Mouse (Mus musculus) CH12.LX (cell line): ENCODE measurements at regions not wholly inside any gene's neighbourhood (a gene's known extent, or its start where the extent isn't known, plus 50 kb on each side); places are given as distances from the start of the nearest gene placed in this dataset.

ENCODE experiments used
- DNase-seq: peaks from one replicate; pipeline ENCODE4 v3.0.0-alpha.2; 2013; ENCODE audit errors: extremely low read depth
- H3K27ac ChIP-seq: 2 replicates; pipeline ENCODE4 v1.5.1; 2012; ENCODE audit warnings: low read depth, mild to moderate bottlenecking, control low read depth, moderate library complexity; ENCODE audit not compliant: insufficient read depth
- H3K27me3 ChIP-seq: replicated peaks from 2 replicates; pipeline ENCODE3; 2012; ENCODE audit warnings: inconsistent platforms
- H3K36me3 ChIP-seq, 2 experiments: replicated peaks in 1 of 2; 2 replicates each; pipeline versions ENCODE3 to v1.6.1; 2012; ENCODE audit warnings: inconsistent platforms in 1 of 2, low read length in 1 of 2, mild to moderate bottlenecking in 1 of 2, mixed read lengths in 1 of 2, moderate library complexity in 1 of 2; ENCODE audit not compliant: control insufficient read depth in 1 of 2, insufficient read depth in 1 of 2
- H3K4me1 ChIP-seq, 2 experiments: 2 replicates each; pipeline ENCODE4 v1.6.1; 2012; ENCODE audit warnings: inconsistent platforms in 1 of 2, moderate library complexity in 1 of 2; ENCODE audit not compliant: insufficient read depth in 2 of 2, control insufficient read depth in 1 of 2
- H3K4me2 ChIP-seq: 2 replicates; pipeline ENCODE4 v1.6.1; 2012; ENCODE audit warnings: low read depth, mild to moderate bottlenecking, control low read depth; ENCODE audit not compliant: poor library complexity, insufficient read depth, severe bottlenecking
- H3K4me3 ChIP-seq, 3 experiments: fragments of 150-350 bp in 1 of 3; sonication (generic) in 1 of 3; replicated peaks in 1 of 3; 2 replicates each; pipeline versions ENCODE3 to v1.5.1; 2011 to 2012; ENCODE audit warnings: low read depth in 2 of 3, low read length in 2 of 3, mild to moderate bottlenecking in 2 of 3, moderate library complexity in 2 of 3, control low read depth in 1 of 3, improper control_type of control experiment in 1 of 3, inconsistent platforms in 1 of 3, mixed read lengths in 1 of 3; ENCODE audit not compliant: poor library complexity in 1 of 3
- H3K79me2 ChIP-seq: replicated peaks from 2 replicates; pipeline ENCODE4 v1.6.1; 2012; ENCODE audit warnings: mild to moderate bottlenecking, moderate library complexity; ENCODE audit not compliant: control insufficient read depth, poor library complexity, insufficient read depth, severe bottlenecking; ENCODE audit errors: extremely low read depth
- H3K9ac ChIP-seq: 2 replicates; pipeline ENCODE4 v1.6.1; 2012; ENCODE audit warnings: low read depth, mild to moderate bottlenecking, control low read depth, moderate library complexity; ENCODE audit not compliant: insufficient read depth
- H3K9me3 ChIP-seq: replicated peaks from 2 replicates; pipeline ENCODE3; 2012; ENCODE audit warnings: low read length, inconsistent platforms, mixed read lengths
- BHLHE40 ChIP-seq: IDR thresholded peaks from 2 replicates; pipeline ENCODE4 v1.6.1; 2011; ENCODE audit warnings: mild to moderate bottlenecking, low read depth, low read length, improper control_type of control experiment
- CHD1 ChIP-seq: IDR thresholded peaks from 2 replicates; pipeline ENCODE4 v1.6.1; 2012; ENCODE audit warnings: low read depth, low read length, improper control_type of control experiment, inconsistent platforms
- CHD2 ChIP-seq: IDR thresholded peaks from 2 replicates; pipeline ENCODE4 v1.6.1; 2011; ENCODE audit warnings: low read length, improper control_type of control experiment
- E2F4 ChIP-seq: IDR thresholded peaks from 2 replicates; pipeline ENCODE4 v1.6.1; 2011; ENCODE audit warnings: low read depth, low read length, improper control_type of control experiment; ENCODE audit not compliant: insufficient replicate concordance
- ELF1 ChIP-seq: IDR thresholded peaks from 2 replicates; pipeline ENCODE4 v1.6.1; 2014; ENCODE audit warnings: low read depth, mild to moderate bottlenecking, inconsistent platforms, low read length, improper control_type of control experiment
- EP300 ChIP-seq: IDR thresholded peaks from 2 replicates; pipeline ENCODE4 v1.6.1; 2011; ENCODE audit warnings: low read length, improper control_type of control experiment
- ETS1 ChIP-seq: conservative IDR thresholded peaks from 2 replicates; pipeline ENCODE4 v1.6.1; 2012; ENCODE audit warnings: low read depth, mild to moderate bottlenecking, inconsistent platforms, low read length, improper control_type of control experiment, moderate library complexity
- GABPA ChIP-seq: IDR thresholded peaks from 2 replicates; pipeline ENCODE4 v1.6.1; 2012; ENCODE audit warnings: low read depth, low read length, improper control_type of control experiment, inconsistent platforms; ENCODE audit not compliant: insufficient replicate concordance
- HCFC1 ChIP-seq: IDR thresholded peaks from 2 replicates; pipeline ENCODE4 v1.6.1; 2012; ENCODE audit warnings: low read depth, mild to moderate bottlenecking, inconsistent platforms, low read length, improper control_type of control experiment
- IRF4 ChIP-seq: IDR thresholded peaks from 2 replicates; pipeline ENCODE4 v1.6.1; 2014; ENCODE audit warnings: low read depth, mild to moderate bottlenecking, inconsistent platforms, low read length, improper control_type of control experiment
- JUN ChIP-seq: IDR thresholded peaks from 2 replicates; pipeline ENCODE4 v1.6.1; 2011; ENCODE audit warnings: low read depth, mild to moderate bottlenecking, low read length, improper control_type of control experiment, moderate library complexity; ENCODE audit not compliant: insufficient read depth
- MAFK ChIP-seq: IDR thresholded peaks from 2 replicates; pipeline ENCODE4 v1.6.1; 2011; ENCODE audit warnings: low read length, improper control_type of control experiment; ENCODE audit not compliant: insufficient replicate concordance
- MAX ChIP-seq: IDR thresholded peaks from 2 replicates; pipeline ENCODE4 v1.6.1; 2011; ENCODE audit warnings: low read length, improper control_type of control experiment
- MAZ ChIP-seq: IDR thresholded peaks from 2 replicates; pipeline ENCODE4 v1.6.1; 2012; ENCODE audit warnings: low read depth, mild to moderate bottlenecking, inconsistent platforms, low read length, improper control_type of control experiment, moderate library complexity
- MEF2A ChIP-seq: IDR thresholded peaks from 2 replicates; pipeline ENCODE4 v1.6.1; 2014; ENCODE audit warnings: low read depth, mild to moderate bottlenecking, inconsistent platforms, low read length, improper control_type of control experiment, borderline replicate concordance
- MXI1 ChIP-seq: IDR thresholded peaks from 2 replicates; pipeline ENCODE4 v1.6.1; 2011; ENCODE audit warnings: mild to moderate bottlenecking, low read depth, low read length, improper control_type of control experiment
- NELFE ChIP-seq: IDR thresholded peaks from 2 replicates; pipeline ENCODE4 v1.6.1; 2011; ENCODE audit warnings: low read depth, low read length, improper control_type of control experiment
- PAX5 ChIP-seq: IDR thresholded peaks from 2 replicates; pipeline ENCODE4 v1.6.1; 2012; ENCODE audit warnings: low read length, inconsistent platforms, mixed read lengths
- POLR2AphosphoS2 ChIP-seq: IDR thresholded peaks from 2 replicates; pipeline ENCODE4 v1.6.1; 2011; ENCODE audit warnings: low read depth, low read length, improper control_type of control experiment
- RAD21 ChIP-seq: IDR thresholded peaks from 2 replicates; pipeline ENCODE4 v1.6.1; 2011; ENCODE audit warnings: low read depth, mild to moderate bottlenecking, low read length, improper control_type of control experiment, moderate library complexity
- RCOR1 ChIP-seq: conservative IDR thresholded peaks from 2 replicates; pipeline ENCODE4 v1.6.1; 2012; ENCODE audit warnings: low read depth, mild to moderate bottlenecking, inconsistent platforms, low read length, improper control_type of control experiment
- SIN3A ChIP-seq: IDR thresholded peaks from 2 replicates; pipeline ENCODE4 v1.6.1; 2012; ENCODE audit warnings: low read length, improper control_type of control experiment, inconsistent platforms
- SMC3 ChIP-seq: IDR thresholded peaks from 2 replicates; pipeline ENCODE4 v1.6.1; 2011; ENCODE audit warnings: low read depth, low read length, improper control_type of control experiment
- TBP ChIP-seq: conservative IDR thresholded peaks from 2 replicates; pipeline ENCODE4 v1.6.1; 2011; ENCODE audit warnings: low read depth, low read length, improper control_type of control experiment
- UBTF ChIP-seq: IDR thresholded peaks from 2 replicates; pipeline ENCODE4 v1.6.1; 2012; ENCODE audit warnings: low read depth, mild to moderate bottlenecking, inconsistent platforms, low read length, improper control_type of control experiment, moderate library complexity
- USF1 ChIP-seq: IDR thresholded peaks from 2 replicates; pipeline ENCODE4 v1.6.1; 2014; ENCODE audit warnings: low read depth, mild to moderate bottlenecking, inconsistent platforms, low read length, improper control_type of control experiment
- ZC3H11A ChIP-seq: IDR thresholded peaks from 2 replicates; pipeline ENCODE4 v1.6.1; 2012; ENCODE audit warnings: low read depth, mild to moderate bottlenecking, inconsistent platforms, low read length, improper control_type of control experiment
- ZMIZ1 ChIP-seq: IDR thresholded peaks from 2 replicates; pipeline ENCODE4 v1.6.1; 2012; ENCODE audit warnings: low read depth, mild to moderate bottlenecking, inconsistent platforms, low read length, improper control_type of control experiment
- ZNF384 ChIP-seq: IDR thresholded peaks from 2 replicates; pipeline ENCODE4 v1.6.1; 2012; ENCODE audit warnings: low read depth, low read length, improper control_type of control experiment, inconsistent platforms
- dilution Hi-C: fragments of 300-500 bp; cut with MboI; formaldehyde crosslinking; loops from 2 replicates; pipeline ENCODE4 v1.14.3; 2020; ENCODE audit warnings: low sequenced_read_pairs; ENCODE audit not compliant: extremely low pct_unique_long_range_greater_than_20kb, extremely low pct_ligation_motif_present
- in situ Hi-C: fragments of 300-500 bp; cut with MboI; formaldehyde crosslinking; loops from 3 replicates; pipeline ENCODE4 v1.14.3; 2019; ENCODE audit warnings: low sequenced_read_pairs, low pct_ligation_motif_present, low pct_unique_long_range_greater_than_20kb, mixed read lengths

DNA sequence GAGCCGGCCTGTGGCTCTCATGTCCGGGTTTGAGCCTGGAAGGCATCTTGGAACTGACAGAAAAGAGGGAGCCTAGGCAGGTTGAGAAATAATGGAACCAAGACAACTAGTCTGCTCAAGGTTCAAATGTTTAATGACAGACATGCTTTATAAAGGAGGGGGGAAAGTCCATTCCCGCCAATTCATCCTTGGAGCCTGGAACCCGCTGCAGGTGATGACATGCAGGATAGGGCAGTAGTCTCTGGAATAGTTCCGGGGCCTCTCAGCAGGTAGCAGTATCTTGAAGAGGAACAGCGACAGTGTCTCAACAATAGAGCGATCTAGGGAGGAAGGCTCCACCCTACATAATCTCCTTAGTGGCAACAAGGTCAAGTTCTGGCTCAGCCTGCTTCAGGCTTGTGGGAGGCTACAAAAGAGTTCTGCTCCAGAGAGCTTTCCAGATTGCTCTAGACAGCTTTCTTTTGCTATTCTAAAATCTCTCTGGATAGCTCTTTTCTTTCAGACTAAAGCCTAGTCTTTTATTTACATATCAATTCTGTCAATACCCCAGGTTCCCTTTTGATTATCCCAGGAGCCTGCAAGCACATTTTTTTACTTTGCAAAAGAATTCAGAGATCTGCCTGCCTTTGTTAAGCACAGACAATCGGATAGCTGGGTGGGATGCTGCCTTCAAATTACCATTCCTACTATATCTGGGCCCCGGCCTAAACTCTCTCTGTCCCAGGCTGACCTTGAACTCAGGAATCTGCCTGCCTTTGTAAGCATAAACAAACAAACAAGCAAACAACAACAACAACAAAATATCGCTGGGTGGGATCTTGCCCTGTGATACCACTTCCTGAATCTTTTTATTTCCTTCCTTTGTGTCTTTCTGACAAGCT lies 76.8 kb upstream of the Ddhd1 start:
- H3K79me2 ChIP-seq, result no peaks in the 10 kb centered on the region
- dilution Hi-C loops (no loop called here), in situ Hi-C loops (no loop called here)
- H3K36me3 ChIP-seq, result no peaks in the 10 kb centered on the region
- H3K4me1 ChIP-seq, result no peaks in the 10 kb centered on the region
- no peaks in the 10 kb centered on the region for H3K9me3 ChIP-seq
- H3K9ac ChIP-seq, result no peak overlapping the region
- no peak overlapping the region for H3K27ac ChIP-seq
- TF ChIP-seq ZC3H11A (no peak), MAFK (no peak), CHD2 (no peak), UBTF (no peak), NELFE (no peak), JUN (no peak), POLR2AphosphoS2 (no peak), MAX (no peak), MAZ (no peak), ELF1 (no peak), PAX5 (no peak), IRF4 (no peak), HCFC1 (no peak), SMC3 (no peak), ZNF384 (no peak), TBP (no peak), GABPA (no peak), CHD1 (no peak), SIN3A (no peak)
- no peaks in the 10 kb centered on the region for H3K27me3 ChIP-seq
- H3K4me3 ChIP-seq, result no peak overlapping the region
- DNase-seq, result no peak
- no peak overlapping the region for H3K4me2 ChIP-seq

DNA sequence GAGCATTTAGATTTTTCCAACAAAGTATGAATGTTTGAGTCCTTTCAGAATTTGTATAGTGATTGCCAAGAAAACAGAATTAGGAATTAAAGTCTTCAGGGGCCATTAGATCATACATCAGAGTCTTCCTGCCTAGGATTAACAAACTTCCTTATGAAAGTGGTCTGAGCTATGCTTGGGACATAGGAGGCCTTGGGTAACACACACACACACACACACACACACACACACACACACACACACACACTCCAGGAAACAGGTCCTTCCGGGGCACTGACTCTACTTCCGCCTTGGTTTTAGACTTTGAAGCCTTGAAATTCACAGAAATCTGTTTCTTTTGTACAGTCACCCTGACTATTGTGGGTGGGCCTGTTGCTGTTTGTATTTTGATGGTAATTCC lies 80.0 kb upstream of the Ddhd1 start:
- Histone ChIP-seq H3K9me3 (no peaks in the 10 kb centered on the region), H3K4me1 (no peaks in the 10 kb centered on the region), H3K4me2 (no peak overlapping the region), H3K27ac (no peak overlapping the region), H3K36me3 (no peaks in the 10 kb centered on the region), H3K27me3 (no peaks in the 10 kb centered on the region), H3K79me2 (no peaks in the 10 kb centered on the region), H3K4me3 (no peak overlapping the region), H3K9ac (no peak overlapping the region)
- no peak for DNase-seq
- in situ Hi-C loops (no loop called here), dilution Hi-C loops (no loop called here)
- TF ChIP-seq ETS1 (no peak), ZMIZ1 (no peak), RCOR1 (no peak), IRF4 (no peak), E2F4 (no peak), EP300 (no peak), BHLHE40 (no peak), MXI1 (no peak), RAD21 (no peak), UBTF (no peak), MEF2A (no peak), ZC3H11A (no peak), NELFE (no peak), GABPA (no peak), USF1 (no peak), SIN3A (no peak)
